Mouse (Mus musculus) intestine, embryonic 16.5 days (tissue): ENCODE measurements around the gene Hdac6. TPM values are rescaled to one million over a fixed set of nuclear protein-coding genes. Genes with fewer than 3 reads are reported as not detected.
A peak's percentile ranks its signal among the peaks of the same experiment; 100 is the strongest.
"Not testable (repeated sequence)": the region's sequence is repeated elsewhere in the genome, so short reads cannot be mapped to it uniquely, and the experiment has no call there.

Experiments
- ATAC-seq: fragments of 200-750 bp; cut with Nextera tagmentation; 2 replicates; pipeline ENCODE4 v1.8.0; 2017; ENCODE audit warnings: moderate TSS enrichment, moderate library complexity
- H3K27ac ChIP-seq: fragments of 300-500 bp; sonication (generic); 2 replicates; pipeline ENCODE4 v1.5.1; 2014; ENCODE audit warnings: mild to moderate bottlenecking, low read length
- H3K27me3 ChIP-seq: fragments of 300-500 bp; sonication (generic); replicated peaks from 2 replicates; pipeline ENCODE4 v1.6.1; 2014; ENCODE audit warnings: low read length, control low read depth, mixed read lengths; ENCODE audit not compliant: control insufficient read depth, insufficient read depth
- H3K36me3 ChIP-seq: fragments of 300-500 bp; sonication (generic); 2 replicates; pipeline ENCODE4 v1.6.1; 2014; ENCODE audit warnings: low read length, control low read depth; ENCODE audit not compliant: control insufficient read depth, insufficient read depth
- H3K4me1 ChIP-seq: fragments of 300-500 bp; sonication (generic); 2 replicates; pipeline ENCODE4 v1.6.1; 2014; ENCODE audit warnings: low read length, control low read depth, mixed read lengths; ENCODE audit not compliant: control insufficient read depth, insufficient read depth
- H3K4me2 ChIP-seq: fragments of 300-500 bp; sonication (generic); 2 replicates; pipeline ENCODE4 v1.6.1; 2014; ENCODE audit warnings: low read depth, low read length, control low read depth
- H3K4me3 ChIP-seq: fragments of 300-500 bp; sonication (generic); 2 replicates; pipeline ENCODE4 v1.5.1; 2014; ENCODE audit warnings: mild to moderate bottlenecking, low read length
- H3K9ac ChIP-seq: fragments of 300-500 bp; sonication (generic); 2 replicates; pipeline ENCODE4 v1.6.1; 2014; ENCODE audit warnings: low read depth, low read length
- H3K9me3 ChIP-seq: fragments of 300-500 bp; sonication (generic); 2 replicates; pipeline ENCODE4 v1.6.1; 2016; ENCODE audit warnings: low read length, control low read depth; ENCODE audit not compliant: control insufficient read depth
- WGBS: fragments of 180-500 bp; shearing (Covaris S2); extraction: QIAGEN DNeasy Blood & Tissue Kit; methylation state at CpG from one replicate; pipeline ENCODE4 v1.1.7; 2014; 5-methylcytosine and 5-hydroxymethylcytosine counted together
- polyA plus RNA-seq: library from polyadenylated mRNA; unstranded; fragments of >200 nt; fragmentation: Nextera tagmentation; extraction: Ambion mirVana; gene quantifications from 2 replicates; pipeline ENCODE4 v1.2.1, GENCODE M21; 2015

The Hdac6 gene
- polyA plus RNA-seq, 1 experiment from 2014 or later = 17.3 TPM

DNA sequence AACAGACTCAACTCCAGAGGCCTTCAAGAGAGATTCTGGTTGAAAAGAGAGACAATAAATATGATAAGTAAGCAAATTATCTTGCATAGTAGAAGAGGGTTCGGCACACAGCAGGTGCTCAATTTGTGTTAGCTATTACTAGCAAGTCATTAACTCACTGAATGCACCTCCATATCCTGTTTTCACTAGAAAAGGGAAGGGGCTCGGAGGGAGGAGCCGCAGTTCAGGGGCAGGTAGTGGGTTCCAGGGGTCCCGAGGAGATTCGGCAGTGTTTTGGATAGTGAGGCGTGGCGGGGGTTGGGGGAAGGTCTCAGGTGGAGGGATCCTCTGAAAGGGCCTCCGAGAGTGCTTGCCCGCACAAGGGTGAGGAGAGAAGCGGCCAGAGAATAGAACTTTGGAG lies 20.6 kb downstream of the Hdac6 start:
- H3K4me2 ChIP-seq = no peak overlapping the region
- no peak overlapping the region for H3K9ac ChIP-seq
- no peak for ATAC-seq
- H3K9me3 ChIP-seq = no peaks in the 10 kb centered on the region
- H3K4me3 ChIP-seq = no peak overlapping the region
- 24% methylated on average over 10 of the region's 10 CpGs for WGBS
- peaks cover 30% of the 10 kb centered on the region for H3K27me3 ChIP-seq
- no peaks in the 10 kb centered on the region for H3K4me1 ChIP-seq
- H3K36me3 ChIP-seq = no peaks in the 10 kb centered on the region
- H3K27ac ChIP-seq = no peak overlapping the region

DNA sequence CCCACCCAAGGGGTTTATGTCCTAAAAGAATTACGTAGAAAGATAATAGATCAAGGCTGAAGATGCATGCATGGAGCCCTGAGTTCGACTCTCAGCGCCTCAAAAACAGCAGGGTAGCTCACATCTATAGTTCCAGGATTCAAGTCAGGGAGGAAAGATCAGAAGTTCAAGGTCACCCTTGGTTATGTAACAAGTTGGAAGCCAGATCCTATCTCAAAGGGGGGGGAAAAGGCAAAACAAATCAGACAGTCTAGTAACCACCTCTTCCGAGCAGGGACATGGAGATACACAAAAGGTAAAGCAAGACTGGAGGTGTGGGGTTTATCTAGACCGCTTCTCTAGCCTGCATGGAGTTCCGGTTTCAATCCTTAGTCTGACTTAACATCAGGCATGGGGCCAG lies 21.4 kb downstream of the Hdac6 start:
- no peak for ATAC-seq
- H3K4me1 ChIP-seq = no peaks in the 10 kb centered on the region
- WGBS = 68% methylated on average over 6 of the region's 6 CpGs
- no peaks in the 10 kb centered on the region for H3K9me3 ChIP-seq
- no peak overlapping the region for H3K9ac ChIP-seq
- peaks cover 36% of the 10 kb centered on the region for H3K27me3 ChIP-seq
- H3K4me3 ChIP-seq = no peak overlapping the region
- no peak overlapping the region for H3K27ac ChIP-seq
- H3K4me2 ChIP-seq = no peak overlapping the region
- H3K36me3 ChIP-seq = no peaks in the 10 kb centered on the region

DNA sequence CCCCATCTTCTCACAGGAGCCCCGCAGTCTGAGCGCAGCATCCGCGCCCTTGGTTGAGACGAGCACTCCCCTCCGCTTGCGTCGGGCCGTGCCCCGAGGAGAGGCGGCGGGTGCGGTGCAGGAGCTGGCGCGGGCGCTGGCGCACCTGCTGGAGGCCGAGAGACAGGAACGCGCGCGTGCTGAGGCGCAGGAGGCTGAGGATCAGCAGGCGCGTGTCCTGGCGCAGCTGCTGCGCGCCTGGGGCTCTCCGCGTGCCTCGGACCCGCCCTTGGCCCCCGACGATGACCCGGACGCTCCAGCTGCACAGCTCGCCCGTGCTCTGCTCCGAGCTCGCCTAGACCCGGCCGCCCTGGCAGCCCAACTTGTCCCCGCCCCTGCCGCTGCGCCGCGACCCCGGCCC lies 25.7 kb downstream of the Hdac6 start:
- Histone ChIP-seq H3K9me3 (no peaks in the 10 kb centered on the region), H3K36me3 (no peaks in the 10 kb centered on the region), H3K4me3 (peak overlapping the region; percentile 29), H3K9ac (0 out of 2 replicates have a peak overlapping the region, but pooled peaks have one; percentile 24), H3K27ac (no peak overlapping the region), H3K4me2 (peak overlapping the region; percentile 47), H3K27me3 (peaks cover 30% of the 10 kb centered on the region), H3K4me1 (no peaks in the 10 kb centered on the region)
- WGBS = 5% methylated on average over 42 of the region's 48 CpGs
- ATAC-seq = 0 out of 2 replicates have a peak, but pooled peaks have one; percentile 55

DNA sequence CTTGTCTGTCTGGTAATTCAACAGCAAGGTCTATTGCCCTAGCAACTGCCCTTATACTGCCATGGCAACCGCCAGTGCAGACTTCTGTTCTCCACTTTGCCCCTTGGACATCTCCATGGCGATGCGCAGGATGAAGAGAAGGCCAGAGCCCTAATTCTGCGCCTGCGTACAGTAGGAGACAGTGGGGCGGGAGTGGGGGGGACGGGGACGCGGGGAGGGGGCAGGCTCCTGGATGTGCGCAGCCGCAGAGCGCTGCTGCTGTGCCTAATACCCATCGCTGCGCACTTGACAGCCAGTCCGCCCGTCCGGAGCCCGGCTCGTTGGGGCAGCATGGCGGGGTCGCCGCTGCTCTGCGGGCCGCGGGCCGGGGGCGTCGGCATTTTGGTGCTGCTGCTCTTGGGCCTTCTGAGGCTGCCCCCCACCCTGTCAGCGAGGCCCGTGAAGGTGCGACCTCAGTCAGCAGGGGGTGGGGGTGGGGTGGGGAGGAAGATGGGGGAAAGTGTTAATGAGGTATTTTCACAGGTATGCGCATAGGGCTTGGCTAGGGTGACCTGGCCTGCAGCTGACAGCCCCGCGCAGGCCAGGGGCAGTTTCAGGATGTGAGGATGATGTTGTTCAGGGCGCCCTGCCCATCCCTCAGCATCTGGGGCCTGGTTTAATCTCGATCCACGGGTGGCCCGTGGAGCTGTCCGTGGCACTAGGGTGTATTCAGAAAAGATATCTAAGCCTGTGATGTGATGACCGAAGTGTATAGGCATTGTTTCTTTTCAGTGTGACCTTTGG lies 27.9 kb downstream of the Hdac6 start, which contains the start of gene Pcsk1n:
TSS of gene Pcsk1n (plus strand) at position 222 of the 783 bp plus-strand sequence.
- Histone ChIP-seq H3K4me3 (0 out of 2 replicates have a peak within 1 kb of the TSS, but pooled peaks have one; percentile 5), H3K9ac (no peak within 1 kb of the TSS), H3K9me3 (no peaks in the 10 kb centered on the region), H3K4me2 (peak within 1 kb of the TSS; percentile 32; the same call in 1 of the 2 replicates), H3K36me3 (no peaks in the 10 kb centered on the region), H3K27me3 (peaks cover 26% of the 10 kb centered on the region), H3K4me1 (no peaks in the 10 kb centered on the region), H3K27ac (no peak within 1 kb of the TSS)
- ATAC-seq = peak; percentile 44; the same call in 1 of the 2 replicates
- 15% methylated on average over 29 of the region's 40 CpGs for WGBS

DNA sequence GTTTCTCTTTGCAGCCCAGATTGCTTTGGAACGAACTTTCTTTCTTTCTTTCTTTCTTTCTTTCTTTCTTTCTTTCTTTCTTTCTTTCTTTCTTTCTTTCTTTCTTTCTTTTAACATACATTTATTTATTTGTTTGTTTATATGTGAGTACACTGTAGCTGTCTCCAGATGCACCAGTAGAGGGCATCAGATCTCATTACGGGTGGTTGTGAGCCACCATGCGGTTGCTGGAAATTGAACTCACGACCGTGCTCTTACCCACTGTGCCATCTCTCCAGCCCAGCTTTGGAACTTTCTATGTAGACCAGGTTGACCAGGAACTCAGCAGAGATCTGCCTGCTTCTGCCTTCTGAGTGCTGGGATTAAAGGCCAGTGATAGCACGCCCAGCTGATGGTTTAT lies 29.7 kb downstream of the Hdac6 start:
- not testable (repeated sequence) for H3K27ac ChIP-seq, H3K4me3 ChIP-seq, H3K9me3 ChIP-seq, H3K36me3 ChIP-seq, H3K4me1 ChIP-seq, H3K9ac ChIP-seq, H3K4me2 ChIP-seq, ATAC-seq
- peaks cover 15% of the 10 kb centered on the region for H3K27me3 ChIP-seq
- 66% methylated on average over 6 of the region's 6 CpGs for WGBS

DNA sequence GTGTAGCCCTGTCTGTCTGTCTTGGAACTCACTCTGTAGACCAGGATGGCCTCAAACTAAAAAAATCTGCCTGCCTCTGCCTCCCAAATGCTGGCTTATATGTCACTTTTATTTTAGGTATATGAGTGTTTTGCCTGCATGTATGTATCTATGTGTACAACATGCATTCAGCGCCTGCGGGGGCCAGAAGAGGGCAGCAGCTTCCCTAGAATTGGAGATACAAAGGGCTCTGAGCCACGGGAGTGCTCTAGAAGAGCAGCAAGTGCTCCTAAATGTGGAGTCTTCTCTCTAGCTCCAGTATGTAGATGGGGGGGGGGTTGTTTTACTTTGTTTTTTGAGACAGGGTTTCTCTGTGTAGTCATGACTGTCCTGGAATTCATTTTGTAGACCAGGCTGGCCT lies 32.0 kb downstream of the Hdac6 start:
- H3K9me3 ChIP-seq, H3K4me1 ChIP-seq, H3K27me3 ChIP-seq, ATAC-seq, H3K27ac ChIP-seq, H3K4me2 ChIP-seq, H3K36me3 ChIP-seq, H3K9ac ChIP-seq, H3K4me3 ChIP-seq: not testable (repeated sequence)
- 29% methylated on average over 3 of the region's 3 CpGs for WGBS

DNA sequence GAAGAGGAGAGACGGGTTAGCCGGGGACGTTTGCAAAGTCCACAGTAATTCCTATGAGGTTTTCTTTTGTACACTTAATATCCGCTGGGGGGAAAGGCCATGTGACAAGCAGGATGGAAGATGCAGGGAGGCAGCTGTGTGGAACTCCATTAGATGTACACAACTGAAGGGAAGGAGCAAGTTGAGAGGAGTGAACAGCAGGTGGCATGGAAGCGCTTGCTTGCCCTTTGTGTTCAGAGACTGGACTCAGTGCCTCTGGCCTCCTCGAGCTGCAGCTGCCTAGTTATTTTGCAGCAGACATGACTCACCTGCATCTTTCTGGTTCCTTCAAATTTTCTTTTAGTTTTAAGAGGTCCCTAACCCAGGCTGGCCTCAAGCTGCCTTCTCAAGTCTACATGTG lies 37.2 kb downstream of the Hdac6 start:
- H3K9ac ChIP-seq = no peak overlapping the region
- no peak overlapping the region for H3K4me3 ChIP-seq
- no peaks in the 10 kb centered on the region for H3K9me3 ChIP-seq
- no peak for ATAC-seq
- H3K27me3 ChIP-seq = no peaks in the 10 kb centered on the region
- no peaks in the 10 kb centered on the region for H3K4me1 ChIP-seq
- H3K27ac ChIP-seq = no peak overlapping the region
- no peak overlapping the region for H3K4me2 ChIP-seq
- 51% methylated on average over 6 of the region's 6 CpGs for WGBS
- H3K36me3 ChIP-seq = no peaks in the 10 kb centered on the region

DNA sequence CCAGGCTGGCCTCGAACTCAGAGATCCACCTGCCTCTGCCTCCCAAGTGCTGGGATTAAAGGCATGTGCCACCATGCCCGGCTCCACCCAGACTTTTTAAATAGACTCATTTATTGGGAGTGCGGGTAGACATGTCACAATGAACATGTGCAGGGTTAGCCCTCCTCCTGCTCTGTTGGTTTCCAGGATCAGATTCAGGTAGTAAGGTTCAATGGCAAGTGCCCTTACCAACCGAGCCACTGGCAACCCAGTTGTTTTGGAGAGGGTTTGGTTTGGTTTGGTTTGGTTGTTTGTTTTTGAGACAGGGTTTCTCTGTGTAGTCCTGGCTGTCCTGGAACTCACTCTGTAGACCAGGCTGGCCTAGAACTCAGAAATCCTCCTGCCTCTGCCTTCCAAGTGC lies 38.4 kb downstream of the Hdac6 start, which contains the start of gene Gm10490:
TSS of gene Gm10490 (plus strand) at position 301 of the 400 bp plus-strand sequence.
- H3K9me3 ChIP-seq, H3K36me3 ChIP-seq, H3K27me3 ChIP-seq, H3K9ac ChIP-seq, H3K4me3 ChIP-seq, ATAC-seq, H3K27ac ChIP-seq, H3K4me2 ChIP-seq, H3K4me1 ChIP-seq: not testable (repeated sequence)
- 84% methylated on average over 3 of the region's 4 CpGs for WGBS

DNA sequence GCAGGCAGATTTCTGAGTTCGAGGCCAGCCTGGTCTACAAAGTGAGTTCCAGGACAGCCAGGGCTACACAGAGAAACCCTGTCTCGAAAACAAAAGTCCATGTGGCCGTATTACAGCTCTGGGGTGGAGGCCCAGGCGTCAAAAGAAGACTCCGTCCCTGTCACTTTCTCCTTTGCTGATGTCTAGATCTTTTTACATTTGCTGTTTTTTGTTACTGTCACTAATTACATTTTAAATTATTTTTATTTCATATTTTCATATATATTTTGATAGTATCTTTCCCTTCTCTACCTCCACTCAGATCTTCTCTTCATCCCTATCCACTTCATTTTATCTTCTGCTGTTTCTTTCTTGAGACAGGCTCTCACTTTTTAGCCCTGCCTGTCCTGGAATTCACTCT lies 40.0 kb downstream of the Hdac6 start, which contains the start of gene Gm10491:
TSS of gene Gm10491 (minus strand) at position 101 of the 400 bp plus-strand sequence.
- no peak within 1 kb of the TSS for H3K4me3 ChIP-seq
- H3K4me2 ChIP-seq = no peak within 1 kb of the TSS
- WGBS = 87% methylated on average over 5 of the region's 5 CpGs
- no peaks in the 10 kb centered on the region for H3K27me3 ChIP-seq
- H3K4me1 ChIP-seq = no peaks in the 10 kb centered on the region
- no peak within 1 kb of the TSS for H3K27ac ChIP-seq
- no peaks in the 10 kb centered on the region for H3K9me3 ChIP-seq
- no peak within 1 kb of the TSS for H3K9ac ChIP-seq
- ATAC-seq = no peak
- no peaks in the 10 kb centered on the region for H3K36me3 ChIP-seq
